Mouse (Mus musculus) activated CD4-positive, CD25-positive, alpha-beta regulatory T cell, adult 9 weeks (primary cell): ENCODE data around the gene Pdia3. TPM values are rescaled to one million over a fixed set of nuclear protein-coding genes. Genes with fewer than 3 reads are reported as not detected.

Source experiments
- polyA plus RNA-seq: library from polyadenylated mRNA; unstranded; fragments of 100-300 nt; shearing (Covaris generic); gene quantifications from one replicate; pipeline ENCODE4 v1.2.1, GENCODE M21; 2017

Pdia3 gene
- 623 TPM for polyA plus RNA-seq

GRCm38 (mm10) chr2:121413387-121414042 is at the start of gene Pdia3, which contains the start of gene Catsper2:
Gene Pdia3, plus strand, starts transcription at chr2:121413775.
Gene Catsper2, minus strand, starts transcription at chr2:121413792.

GRCm38 (mm10) chr2:121386961-121387575 is 26.5 kb upstream of the Pdia3 start, which contains the start of gene Strc:
Gene Strc, minus strand, starts transcription at chr2:121387168.

GRCm38 (mm10) chr2:121444178-121444577 is 30.6 kb downstream of the Pdia3 start, which contains the start of gene Ell3:
Gene Ell3, minus strand, starts transcription at chr2:121444278.

GRCm38 (mm10) chr2:121448739-121449535 is 35.4 kb downstream of the Pdia3 start, which contains the start of gene Serf2:
Gene Serf2, plus strand, starts transcription at chr2:121449195.

DNA sequence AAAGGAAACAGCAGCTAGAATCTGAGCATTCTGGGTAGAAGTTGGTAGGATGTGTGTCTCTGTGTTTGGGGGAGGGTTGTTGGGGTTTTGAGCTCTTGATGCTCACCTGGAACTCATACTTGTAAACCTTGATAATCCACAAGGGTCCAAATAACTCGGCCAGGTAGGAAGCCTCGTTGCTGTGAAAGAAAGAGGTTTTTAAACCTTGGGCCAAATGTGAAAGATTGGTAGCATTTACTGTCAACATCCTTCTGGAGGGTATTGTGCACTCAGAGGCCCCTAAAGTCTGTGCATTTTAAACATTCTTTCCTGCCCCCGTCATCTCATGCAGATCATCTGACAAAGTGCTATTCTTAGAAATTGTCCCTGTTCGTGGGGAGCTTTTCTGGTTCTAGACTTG is 39.4 kb downstream of the Pdia3 start, which contains the start of gene Hypk:
Gene Hypk (plus strand): TSS at position 301 of the 400 bp plus-strand sequence.

DNA sequence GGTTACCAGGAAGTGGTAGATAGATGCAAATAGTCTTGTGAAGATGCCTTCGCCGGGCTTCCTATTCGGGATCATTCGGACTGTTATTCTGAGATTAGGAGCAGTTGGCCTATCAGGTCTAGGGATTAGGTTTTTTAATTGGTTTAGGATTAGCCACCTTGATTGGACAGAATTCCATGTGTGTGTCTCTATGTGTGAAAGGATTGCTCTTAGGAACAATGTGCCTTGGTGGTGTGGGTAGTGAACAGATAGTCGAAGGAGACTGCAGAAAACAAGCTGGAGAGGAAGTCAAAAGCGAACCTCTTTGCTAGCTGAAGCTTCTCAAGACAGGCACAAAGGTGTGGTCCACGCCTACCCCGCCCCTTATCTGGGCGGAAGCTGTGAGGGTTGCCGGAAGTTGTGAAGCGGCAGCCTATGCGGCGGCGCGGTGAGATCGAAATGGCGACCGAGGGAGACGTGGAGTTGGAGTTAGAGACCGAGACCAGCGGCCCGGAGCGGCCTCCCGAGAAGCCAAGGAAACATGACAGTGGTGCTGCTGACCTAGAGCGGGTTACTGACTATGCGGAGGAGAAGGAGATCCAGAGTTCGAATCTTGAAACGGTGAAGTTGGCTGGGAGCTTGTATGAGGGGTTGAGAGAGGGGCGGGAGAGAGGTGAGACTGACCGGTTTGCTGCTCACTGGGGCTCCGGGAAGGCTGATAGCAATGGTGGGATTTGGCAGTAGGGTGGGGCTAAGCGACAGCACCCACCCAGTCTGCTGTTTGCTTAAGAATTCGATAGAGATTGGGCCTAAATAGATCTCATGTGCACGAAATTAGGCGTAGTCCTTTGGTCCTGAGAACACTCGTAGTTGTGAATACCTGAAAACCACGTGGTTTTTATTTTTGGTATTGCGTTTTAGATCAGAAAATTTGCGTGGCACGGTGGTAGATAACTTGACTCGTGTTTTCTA is 43.4 kb downstream of the Pdia3 start, which contains the start of gene Serinc4:
Gene Serinc4 (minus strand): TSS at position 90 of the 951 bp plus-strand sequence.

DNA sequence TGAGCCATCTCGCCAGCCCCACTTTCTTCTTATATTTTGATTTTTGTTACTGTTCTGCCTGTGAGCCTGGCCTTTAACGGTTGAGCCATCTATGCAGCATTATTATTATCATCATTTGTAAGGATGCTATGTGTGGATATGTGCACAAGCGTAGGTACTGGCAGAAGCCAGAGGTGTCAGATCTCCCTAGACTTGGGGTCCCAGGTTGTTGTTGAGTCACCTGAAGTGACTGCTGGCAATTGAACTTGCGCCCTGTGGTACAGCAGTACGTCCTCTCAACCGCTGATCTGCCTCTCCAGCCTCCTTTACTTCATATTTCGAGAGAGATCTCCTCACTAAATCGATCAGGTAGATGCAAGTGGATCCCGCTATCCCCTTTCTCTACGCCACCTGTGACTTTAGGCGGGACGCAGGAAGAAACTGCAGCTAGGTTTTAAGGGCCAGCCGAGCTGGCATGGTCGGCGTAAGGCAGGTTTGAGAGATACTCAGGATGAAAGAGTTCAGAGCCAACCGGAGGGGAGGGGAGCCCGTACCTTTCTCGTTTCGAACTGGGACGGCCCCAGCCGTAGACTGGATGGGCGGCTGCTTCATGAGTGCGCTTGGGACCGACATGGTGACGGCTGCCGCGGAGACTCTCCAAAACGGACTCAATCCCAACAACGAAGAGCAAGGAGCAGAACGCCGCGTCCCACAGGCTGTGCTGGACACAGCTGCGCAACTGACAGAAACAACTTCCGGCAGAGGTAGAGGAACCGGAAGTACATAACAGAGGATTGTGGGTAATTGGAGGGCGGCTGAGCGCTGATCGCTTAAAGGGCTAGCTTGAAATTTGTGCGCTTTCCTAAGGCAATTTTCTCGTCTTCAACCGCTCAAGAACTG is 60.0 kb downstream of the Pdia3 start, which contains the start of gene Mfap1b:
Gene Mfap1b (minus strand): TSS at position 767 of the 879 bp plus-strand sequence.

Other genes starting within 250 kb of the Pdia3 start
- 105 TPM for gene Tubgcp4, start 243.1 kb upstream of the Pdia3 start, polyA plus RNA-seq
- 71.9 TPM for gene Zscan29, start 242.7 kb upstream of the Pdia3 start, polyA plus RNA-seq
- gene Trp53bp1, start 142.4 kb upstream of the Pdia3 start, polyA plus RNA-seq: 82.4 TPM
- gene Map1a, start 124.2 kb upstream of the Pdia3 start, polyA plus RNA-seq: 0.06 TPM
- 15.4 TPM for gene Ppip5k1, start 58.4 kb upstream of the Pdia3 start, polyA plus RNA-seq
- gene Ckmt1, start 56.1 kb upstream of the Pdia3 start, polyA plus RNA-seq: not detected
- 0.16 TPM for gene Strc, start 26.6 kb upstream of the Pdia3 start, polyA plus RNA-seq
- 2.0 TPM for gene Catsper2, start within 50 bp of the Pdia3 start, polyA plus RNA-seq
- gene Ell3, start 30.5 kb downstream of the Pdia3 start, polyA plus RNA-seq: 0.87 TPM
- gene Serf2, start 35.4 kb downstream of the Pdia3 start, polyA plus RNA-seq: 565 TPM
- 143 TPM for gene Hypk, start 39.5 kb downstream of the Pdia3 start, polyA plus RNA-seq
- gene Serinc4, start 43.0 kb downstream of the Pdia3 start, polyA plus RNA-seq: not detected
- 103 TPM for gene Mfap1b, start 60.3 kb downstream of the Pdia3 start, polyA plus RNA-seq
- 36.1 TPM for gene Mfap1a, start 92.9 kb downstream of the Pdia3 start, polyA plus RNA-seq
- 8.7 TPM for gene Wdr76, start 92.9 kb downstream of the Pdia3 start, polyA plus RNA-seq